Mouse (Mus musculus) liver, adult (tissue): ENCODE results near the gene Erbb4.

Experiments used
- GATA4 ChIP-seq: IDR thresholded peaks from 2 replicates; pipeline ENCODE4 v1.6.1; 2014; ENCODE audit warnings: mild to moderate bottlenecking, low read length; ENCODE audit not compliant: insufficient replicate concordance

Gene Erbb4

DNA sequence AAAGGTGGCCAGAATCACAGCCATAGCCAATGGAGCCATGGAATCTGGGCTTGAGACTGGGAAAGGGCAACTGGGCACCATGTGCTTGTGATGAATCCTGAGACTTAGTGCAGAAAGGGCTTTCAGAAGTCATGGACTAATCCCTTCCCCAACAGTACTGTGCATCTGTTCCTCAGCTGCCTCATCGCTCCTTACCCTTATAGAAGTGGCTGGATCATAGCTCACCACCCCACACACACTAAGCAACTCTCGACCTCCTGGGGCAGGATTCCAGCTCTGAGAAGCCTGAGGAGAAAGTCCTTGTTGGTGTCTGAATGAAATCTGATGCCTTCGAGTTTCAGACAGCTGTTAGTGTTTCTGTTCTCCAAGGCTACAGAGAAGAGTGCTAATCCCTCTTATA is 14.8 kb downstream of the Erbb4 start:
- TF ChIP-seq GATA4, result no peak

DNA sequence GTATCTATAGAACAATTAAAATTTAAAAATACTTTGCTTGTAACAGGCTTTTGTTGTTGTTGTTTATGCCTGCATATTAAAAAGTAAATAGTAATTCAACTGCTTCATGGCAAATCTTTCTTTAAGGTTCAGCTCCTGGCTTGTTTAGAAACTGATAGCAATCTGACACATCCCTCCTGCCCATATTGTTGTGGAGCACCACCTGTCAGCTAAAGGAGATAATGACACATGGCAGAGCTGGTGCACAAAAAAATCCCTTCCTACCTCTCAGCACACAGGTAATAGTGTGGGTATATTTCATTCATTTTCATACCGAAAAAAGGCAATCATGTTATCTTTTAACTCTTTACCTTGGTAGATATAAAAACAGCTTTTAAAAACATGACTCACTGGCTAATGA is 18.5 kb downstream of the Erbb4 start:
- no peak for TF ChIP-seq GATA4

DNA sequence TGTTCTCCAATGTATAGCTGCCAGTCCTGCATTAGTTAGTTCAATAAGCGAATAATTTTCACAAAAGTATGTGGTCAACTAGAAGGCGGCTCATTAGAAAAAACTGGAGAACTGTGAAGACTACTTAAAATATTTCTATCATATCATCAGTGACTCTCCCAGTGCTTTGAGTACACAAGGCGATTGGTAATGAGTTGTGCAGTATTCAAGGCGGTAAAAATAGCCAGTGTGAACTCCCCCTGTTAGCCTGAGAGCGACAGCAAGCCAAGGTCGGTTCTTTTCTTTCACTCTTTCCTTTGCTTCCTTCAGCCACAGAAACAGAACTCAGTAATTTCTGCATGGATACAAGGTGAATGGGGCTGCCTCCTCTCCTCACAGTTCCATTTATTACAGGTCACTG is 22.1 kb downstream of the Erbb4 start:
- no peak for TF ChIP-seq GATA4

DNA sequence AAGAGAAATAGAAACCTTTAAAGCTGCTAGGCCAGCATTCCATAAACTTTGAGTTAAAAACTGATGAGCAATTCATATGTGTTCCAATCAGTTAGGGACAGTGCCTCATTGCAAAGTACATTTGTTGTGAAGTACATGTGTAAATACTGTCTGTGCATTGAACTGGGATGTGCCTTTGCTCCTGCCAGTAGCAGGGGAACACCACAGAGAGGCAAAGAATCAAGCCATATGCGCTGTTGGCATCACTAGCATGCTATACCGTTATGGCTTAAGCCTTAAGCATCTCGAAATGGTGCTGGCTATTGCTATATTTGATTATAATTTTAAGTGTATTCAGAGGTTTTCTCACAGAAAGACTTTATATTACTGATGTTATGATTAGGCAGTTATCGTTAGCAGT is 58.9 kb downstream of the Erbb4 start:
- TF ChIP-seq GATA4, result no peak

DNA sequence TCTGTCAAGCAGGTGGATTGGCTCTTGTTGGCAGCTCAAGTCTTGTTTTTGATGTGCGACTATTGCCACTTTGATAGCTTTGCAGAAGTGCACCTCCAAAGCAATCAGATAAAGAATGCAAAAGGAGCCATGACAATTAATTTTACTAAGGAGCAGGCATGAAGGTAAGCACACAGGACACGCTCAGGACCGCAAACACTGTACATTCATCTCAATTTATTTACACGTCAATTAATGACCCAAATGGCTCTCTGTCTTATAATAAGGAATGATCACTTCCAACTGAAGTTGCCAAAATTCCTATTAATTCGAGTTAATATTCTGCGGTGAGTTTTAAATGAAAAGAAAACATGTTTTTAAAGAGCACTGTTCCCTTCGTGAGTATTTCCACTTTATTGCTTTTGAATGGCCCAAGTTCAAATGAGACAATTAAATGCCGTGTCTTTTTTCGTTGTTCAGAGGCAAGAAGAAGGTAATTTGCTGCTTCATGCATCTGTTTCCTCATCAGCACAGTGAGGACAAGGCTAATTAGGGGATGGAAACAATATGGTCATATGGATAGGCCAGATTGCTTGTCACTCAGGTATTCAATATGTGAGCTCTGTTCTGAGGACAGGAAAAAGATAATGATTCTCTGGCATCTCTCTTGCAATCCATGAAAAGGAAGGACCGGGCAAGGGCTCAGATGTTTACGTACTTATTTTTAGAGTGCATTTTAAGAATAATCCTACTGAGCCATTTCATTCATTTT is 61.5 kb downstream of the Erbb4 start:
- TF ChIP-seq GATA4, result no peak

DNA sequence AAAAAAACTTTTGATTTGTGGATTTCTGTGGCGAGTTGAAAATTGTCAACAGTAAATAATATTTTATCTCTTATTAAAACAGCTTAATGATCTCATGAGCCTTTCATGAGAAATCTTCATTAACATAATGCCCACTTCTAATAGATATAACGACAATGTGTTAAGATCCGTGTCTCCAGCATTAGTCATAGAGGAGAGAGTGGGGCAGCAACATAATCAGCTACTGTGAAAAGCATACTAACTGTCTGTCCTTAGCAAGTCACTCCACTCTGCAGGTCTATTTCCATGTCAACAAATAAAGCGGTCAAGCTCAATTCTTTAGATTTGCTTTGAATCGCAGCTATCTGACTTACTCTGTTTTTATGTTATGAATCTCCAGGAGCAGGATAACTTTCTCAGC is 80.0 kb downstream of the Erbb4 start:
- no peak for TF ChIP-seq GATA4

DNA sequence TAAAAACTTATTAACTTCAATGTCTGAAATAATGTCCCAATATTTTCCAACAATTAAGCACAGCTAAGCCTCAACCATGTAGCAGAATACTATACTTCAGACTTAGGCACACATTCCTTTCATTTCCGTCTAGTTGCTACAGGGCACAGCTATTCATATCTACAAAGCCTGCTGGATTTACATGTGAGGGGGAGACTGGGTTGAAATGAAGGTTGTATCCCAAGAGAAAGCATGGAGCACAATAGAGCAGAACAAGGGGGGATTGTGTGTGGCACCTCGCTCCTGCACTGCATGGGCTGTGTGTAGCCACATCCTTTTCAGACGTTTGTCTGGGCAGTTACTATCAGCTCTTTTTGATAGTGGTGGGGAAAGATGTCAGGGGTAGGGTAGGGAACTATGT is 83.0 kb downstream of the Erbb4 start:
- TF ChIP-seq GATA4, result no peak

DNA sequence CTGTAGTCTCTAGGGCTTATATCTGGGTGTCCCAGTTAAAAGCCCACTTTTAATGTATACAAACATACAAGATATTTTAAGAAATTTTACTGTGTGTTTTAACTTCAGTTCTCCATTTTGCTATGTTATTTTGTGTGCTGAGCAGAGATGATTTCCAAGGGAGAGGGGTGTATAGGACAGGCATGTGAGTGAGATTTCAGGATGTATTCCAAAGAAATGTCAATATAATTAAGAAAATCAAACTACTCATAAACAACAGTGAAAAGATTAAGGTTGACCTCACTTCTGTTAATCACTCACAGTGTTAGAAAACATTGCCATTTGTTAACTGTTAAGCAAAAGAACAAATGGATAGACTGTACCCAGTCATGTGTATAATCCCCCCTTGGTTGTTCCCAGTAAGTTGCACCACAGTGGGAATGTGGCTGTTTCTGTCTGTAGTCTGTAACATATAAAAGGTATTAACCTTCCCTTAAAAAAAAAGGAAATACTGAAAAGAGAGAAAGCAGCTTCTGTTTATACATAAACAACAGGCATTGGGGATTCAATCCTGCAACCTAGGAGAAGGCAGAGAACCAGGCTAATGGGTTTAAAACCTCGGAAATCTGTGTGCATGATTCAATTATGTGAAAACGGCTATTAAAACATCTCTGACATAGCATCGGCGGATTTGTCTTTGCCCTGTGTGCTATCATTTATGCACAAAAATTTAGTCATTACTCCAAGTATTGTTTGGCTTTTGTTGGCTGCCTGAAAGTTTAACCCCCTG is 84.5 kb downstream of the Erbb4 start:
- TF ChIP-seq GATA4, result no peak

DNA sequence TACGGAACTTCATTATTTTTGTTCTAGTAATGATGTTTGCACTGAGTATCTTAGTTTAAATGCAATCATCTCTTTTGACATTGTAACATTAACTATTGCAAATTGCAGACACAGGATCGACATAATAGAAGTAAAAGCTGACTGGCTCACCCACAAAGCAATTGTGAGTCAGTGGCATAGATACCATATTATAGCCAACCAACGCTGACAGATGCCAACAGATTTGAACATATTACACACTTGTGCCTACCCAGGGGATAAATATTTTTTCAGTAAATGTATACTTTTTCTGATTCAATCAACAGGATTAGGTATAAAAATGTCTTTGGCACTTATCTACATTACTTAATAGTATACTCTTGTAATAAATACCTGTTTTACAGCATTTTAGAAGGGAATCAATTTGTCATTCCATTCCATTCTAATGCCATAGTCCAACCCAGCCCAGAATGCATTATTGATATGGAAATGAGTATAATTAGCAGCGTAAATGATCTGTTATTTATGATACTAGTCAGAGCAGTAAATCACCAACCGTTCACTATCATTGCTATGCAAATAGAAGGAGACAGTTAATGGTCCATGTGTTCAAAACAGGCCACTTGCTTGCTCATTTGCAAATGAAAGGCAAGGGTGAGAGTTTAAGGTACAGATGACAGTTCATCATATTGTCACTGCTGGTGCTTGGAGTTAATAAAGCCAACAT is 97.9 kb downstream of the Erbb4 start:
- TF ChIP-seq GATA4, result no peak

DNA sequence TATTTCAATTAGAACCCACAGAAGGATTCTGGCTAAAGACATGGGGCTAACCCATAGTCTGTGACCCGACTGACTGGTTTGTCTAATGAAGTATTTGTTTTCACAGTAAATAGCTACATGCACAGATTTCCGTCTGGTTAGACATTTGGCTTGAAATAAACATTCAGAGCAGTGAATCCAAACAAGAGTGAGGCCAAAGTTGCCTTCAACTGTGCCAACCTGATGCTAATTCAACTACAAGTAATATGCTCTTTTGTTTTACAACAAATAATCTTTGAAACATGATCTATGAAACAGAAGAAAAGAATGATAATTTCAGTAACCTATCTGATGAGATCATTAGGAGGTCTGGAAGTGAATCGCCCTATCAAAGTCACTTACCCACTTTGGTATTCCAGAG is 106.5 kb downstream of the Erbb4 start:
- no peak for TF ChIP-seq GATA4

DNA sequence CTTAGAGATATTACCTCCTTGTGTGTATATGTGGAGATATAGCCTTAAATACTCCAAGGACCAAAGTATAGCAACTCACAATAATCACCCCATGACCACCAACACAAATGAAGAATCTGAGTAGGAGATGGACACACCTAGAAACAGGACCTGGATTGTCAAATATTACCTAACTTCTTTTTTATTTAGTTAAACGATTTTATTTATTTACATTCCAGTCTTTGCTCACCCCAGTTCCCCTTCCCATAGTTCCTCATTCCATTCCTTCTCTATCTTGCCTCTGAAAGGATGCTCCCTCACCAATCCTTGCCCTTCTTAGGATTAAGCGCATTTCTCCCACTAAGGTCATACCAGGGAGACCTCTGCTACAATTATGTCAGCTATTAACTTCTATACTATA is 128.6 kb downstream of the Erbb4 start:
- no peak for TF ChIP-seq GATA4

DNA sequence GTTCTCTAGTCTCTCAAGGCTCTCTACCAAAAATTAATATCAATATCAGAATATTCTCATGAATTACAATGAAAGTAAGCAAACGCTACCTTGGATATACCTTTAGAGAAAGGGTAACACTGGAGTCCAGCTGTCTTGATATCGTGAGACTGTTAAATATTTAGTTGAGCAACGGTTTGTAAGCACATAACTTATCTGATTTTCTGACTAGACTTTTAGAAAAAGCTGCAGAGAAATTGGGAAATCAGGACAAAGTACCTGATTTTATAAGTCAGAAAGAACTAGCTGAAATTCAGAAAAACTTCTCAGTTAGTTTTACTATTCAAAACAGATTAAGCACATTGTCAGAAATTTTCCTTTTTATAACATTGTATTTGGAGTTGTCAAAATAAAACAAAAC is 129.3 kb downstream of the Erbb4 start:
- TF ChIP-seq GATA4, result 0 out of 2 replicates have a peak, but pooled peaks have one; percentile 21

DNA sequence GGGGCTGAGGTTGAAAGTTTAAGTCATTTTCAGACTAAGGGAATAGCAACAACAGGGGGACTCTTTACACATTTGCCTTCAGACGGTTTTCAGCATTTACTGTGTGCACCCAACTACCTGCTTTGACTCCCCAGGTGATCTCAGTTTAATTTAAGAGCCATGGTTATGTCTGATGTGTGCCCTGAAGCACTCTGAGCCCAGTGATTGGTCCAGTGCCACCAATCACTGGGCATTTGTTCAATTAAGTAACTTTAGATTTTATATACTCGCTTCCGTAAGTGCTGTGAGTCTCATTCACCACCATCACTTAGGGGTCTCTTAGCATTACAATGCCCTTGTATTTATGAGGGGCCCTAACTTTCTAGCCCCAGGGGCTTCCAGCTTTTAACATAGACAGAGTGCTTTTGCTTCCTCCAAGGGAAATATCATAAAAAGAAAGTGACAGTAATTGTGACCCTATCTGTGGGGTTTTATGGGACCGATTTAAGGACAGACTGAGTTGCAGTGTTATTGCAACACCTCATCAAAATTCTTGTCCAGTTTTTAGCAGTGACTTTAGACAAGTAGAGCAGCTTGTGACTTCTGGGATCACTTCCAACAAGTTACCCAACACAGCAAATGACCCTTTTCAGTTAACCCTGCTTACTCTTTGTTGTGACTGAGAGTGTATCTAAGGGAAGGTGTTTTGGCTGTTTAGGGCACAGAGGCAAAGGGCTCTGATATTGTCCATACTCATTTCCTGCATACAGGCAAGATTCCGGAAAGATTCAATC is 134.3 kb downstream of the Erbb4 start:
- TF ChIP-seq GATA4, result no peak

DNA sequence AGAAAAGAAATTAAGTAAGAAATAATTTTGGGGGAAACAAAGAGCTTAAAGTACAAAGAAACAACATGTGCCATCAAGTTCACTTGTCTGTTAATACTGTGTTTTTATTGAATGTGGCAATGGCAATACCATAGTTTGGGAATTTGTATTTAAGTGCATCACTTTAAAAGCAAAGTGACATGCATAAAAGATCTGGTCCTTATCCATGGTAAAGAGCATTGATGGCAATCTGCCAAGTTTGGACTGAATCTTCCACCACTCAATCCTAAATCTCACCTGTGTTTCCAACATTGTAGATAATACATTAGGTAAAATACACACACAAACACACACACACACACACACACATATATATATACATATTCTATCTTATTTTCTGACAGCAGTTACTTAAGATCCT is 143.7 kb downstream of the Erbb4 start:
- TF ChIP-seq GATA4, result no peak
